Mouse (Mus musculus) left cerebral cortex, postnatal 36 days (tissue): Measurements from ENCODE around the gene Cul4a. TPM values are rescaled to one million over a fixed set of nuclear protein-coding genes. Genes with fewer than 3 reads are reported as not detected.
A peak's percentile ranks its signal among the peaks of the same experiment; 100 is the strongest.

ENCODE experiments used
- DNase-seq, 2 experiments: peaks; one replicate each; pipeline ENCODE4 v3.0.0; 2021 to 2022; ENCODE audit warnings: low spot score in 2 of 2, mixed read lengths in 1 of 2
- intact Hi-C: fragments of 180-260 bp; cut with DNase I; formaldehyde crosslinking; loops from one replicate; pipeline ENCODE4 v1.15.1; 2025
- microRNA-seq: library from miRNA; unstranded; fragments of <30 nt; microRNA quantifications from one replicate; pipeline ENCODE4 v1.2.0, GENCODE M21; 2022
- total RNA-seq, 2 experiments: library from RNA; stranded (reverse); gene quantifications; 2 replicates each; pipeline ENCODE4 v1.2.3; 2021

Gene Cul4a
- total RNA-seq, 2 experiments from 2014 or later, result 52.4 to 54.5 TPM

DNA sequence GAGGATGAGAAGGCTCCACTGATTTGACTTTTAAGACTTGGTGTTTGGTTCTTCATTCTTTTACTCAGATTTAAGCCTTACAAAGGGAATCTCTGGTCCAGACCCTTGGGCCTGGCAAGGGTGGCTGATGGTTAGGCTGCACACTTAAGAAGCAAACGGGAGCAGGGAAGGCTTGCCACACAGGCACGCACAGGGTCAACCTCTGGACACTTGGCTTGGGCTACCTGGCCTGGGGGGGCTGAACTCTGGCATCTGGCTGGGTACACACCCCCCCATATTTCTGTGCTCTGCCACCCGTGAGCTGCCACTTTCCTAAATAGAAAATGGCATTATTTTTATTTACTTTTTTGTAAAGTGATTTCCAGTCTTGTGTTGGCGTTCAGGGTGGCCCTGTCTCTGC is 69.4 kb downstream of the Cul4a start:
- intact Hi-C loops, result no loop called here
- no peak for DNase-seq

DNA sequence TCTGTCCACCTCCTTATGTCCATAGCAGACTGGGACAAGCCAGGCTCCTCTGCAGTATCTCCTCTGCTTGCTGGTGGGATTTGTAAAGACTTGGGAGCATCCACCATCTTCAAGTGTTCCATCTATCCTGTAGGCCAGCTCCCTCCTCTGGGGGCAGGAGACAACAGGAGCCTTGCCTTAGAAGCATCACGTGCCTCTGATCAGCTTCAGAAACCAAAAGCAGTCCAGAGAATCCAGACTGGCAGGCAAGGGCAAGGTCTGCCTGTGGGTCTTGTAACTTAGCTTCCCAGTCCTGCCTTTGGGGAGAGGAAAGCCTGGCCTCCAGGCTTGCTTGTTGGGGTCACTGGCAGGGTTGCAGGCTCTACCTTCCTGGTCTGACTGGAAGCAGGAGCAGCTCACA is 70.2 kb downstream of the Cul4a start:
- intact Hi-C loops, result no loop called here
- no peak for DNase-seq

DNA sequence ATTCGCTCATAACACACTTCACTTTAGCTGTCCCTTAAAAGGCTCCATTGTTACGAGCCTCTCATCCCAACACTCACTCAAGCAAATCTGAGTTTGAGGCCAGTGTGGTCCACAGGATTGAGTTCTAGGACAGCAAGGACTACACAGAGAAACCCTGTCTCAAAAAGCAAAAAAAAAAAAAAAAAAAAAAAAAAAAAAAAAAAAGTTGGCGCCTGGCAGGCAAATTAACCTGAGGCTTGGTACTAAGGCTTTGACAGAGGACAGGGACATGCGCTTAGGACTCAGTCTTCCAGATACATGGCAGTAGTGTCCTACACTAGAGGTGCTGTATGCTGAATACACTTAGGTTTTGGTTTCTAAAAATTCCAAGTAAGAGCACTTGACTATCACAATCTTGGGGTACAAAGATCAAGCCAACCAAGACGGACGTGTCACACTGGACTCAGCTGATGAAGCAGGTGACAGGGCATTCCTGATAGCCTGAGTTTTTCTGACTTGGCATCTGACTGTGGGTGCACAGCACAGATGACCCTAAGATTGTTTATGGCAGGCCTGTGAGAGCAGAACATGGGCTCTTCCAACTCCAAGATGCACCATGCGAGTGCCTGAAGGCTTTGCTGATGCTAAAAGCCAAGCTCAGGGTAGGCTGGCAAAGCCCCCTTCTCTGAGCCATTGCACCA is 71.9 kb downstream of the Cul4a start:
- intact Hi-C loops, result no loop called here
- no peak for DNase-seq

DNA sequence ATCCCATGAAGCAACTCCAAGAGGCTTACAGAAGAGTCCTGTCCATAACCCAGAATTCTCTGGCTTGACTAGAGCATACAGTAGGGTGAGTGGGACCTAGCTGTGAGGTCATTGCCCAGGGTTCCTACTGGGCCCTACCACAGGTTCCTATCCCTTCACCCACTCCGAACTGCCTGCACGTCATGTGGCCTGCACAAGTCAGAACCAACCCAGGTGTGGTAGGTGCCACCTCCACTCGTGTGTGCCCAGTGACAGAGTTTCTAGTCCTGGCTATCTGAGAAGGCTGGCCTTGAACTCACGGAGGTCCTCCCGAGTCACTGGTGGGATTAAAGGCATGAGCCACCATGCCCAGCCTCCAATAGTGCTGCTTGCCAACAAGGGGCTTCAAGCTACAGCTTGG is 72.7 kb downstream of the Cul4a start:
- no peak for DNase-seq
- intact Hi-C loops, result no loop called here

DNA sequence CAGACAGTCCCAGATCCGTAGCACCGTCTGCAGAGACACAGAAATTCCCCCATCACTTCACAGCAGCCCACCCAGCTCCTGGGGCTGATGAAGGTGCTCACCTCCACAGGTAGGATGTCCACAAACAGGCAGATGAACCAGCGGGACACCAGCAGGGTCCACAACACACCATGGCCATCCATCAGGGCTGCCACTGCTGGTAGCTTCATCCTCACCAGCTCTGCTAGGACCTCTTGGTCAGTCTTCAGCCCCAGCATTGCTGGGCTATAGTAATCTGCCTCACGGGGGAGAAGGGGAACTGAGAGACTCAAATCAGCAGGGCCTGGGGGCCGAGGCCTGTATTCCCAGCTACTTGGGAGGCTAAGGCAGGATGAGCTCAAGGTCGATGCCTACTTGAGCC is 74.1 kb downstream of the Cul4a start:
- intact Hi-C loops, result no loop called here
- no peak for DNase-seq

DNA sequence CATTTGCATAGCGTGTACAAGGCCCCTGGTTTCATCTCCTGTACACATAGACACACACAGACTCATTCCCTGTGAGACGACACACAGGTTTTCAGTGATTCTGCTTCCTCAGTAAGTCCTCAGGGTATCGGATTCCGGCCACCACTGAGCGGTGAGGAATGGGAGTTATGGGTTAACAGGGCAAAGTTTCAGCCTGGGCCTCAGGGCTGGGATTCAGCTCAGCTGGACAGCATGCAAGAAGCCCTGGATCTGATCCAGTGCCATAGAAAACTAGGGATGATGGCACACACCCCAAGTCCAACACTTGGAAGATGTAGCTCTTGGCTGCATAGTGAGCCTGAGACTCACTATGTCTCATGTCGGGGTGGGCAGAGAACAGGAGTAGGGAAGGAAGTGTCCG is 74.5 kb downstream of the Cul4a start:
- intact Hi-C loops, result no loop called here
- no peak for DNase-seq

DNA sequence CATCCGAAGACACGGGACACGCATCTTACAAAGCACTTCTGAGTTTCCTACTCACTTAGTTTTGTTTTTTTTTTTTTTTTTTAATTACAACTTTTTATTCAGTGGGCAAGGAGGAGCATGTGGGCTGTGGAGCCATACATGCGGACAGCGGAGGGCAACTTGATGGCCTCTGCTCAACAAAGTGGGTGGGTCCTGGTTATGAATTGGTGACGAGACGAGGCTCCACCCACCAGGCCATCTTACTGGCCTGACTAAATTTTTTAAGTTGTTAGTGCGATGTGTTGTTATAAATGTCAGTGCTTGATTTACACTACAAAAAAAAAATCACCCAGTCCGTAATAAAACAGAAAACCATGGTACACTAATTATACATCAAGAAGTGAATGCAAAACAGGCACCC is 75.0 kb downstream of the Cul4a start:
- intact Hi-C loops, result no loop called here
- DNase-seq, result no peak

DNA sequence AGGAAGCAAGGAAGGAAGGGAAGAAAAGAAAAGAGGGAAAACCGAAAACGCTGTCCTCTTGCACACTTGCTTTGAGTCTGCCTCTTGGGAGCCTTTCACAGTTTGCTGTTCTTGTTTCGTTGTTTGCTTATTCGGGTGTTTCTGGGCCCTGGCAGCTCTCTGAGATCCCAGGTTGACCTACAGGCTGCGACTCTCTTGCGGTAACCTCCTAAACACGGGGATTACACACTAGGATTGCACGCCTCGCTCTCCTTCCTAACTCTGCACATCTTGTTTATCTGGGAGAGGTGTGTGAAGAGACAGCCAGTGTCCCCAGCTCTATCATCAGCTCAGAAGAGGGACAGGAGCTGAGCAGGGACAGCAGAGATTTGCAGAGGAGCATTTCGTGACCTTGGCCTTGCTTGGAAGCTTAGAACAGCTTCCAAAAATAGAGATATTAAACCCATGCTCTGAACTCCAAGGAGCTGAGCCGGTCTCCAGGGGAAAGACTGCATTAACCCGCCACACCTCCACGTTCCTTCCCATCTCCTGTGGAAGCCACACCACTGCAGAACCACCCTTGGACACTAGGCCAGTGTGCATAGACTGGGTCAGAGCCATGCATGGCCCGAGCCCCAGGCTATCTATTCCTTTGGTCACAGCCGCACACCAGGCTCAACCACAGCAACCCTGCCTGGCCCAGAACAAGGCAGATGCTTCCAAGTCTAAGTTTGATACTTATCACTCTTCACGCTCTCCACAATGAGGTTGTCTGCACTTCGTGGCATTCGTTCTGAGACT is 75.7 kb downstream of the Cul4a start:
- no peak for DNase-seq
- intact Hi-C loops, result no loop called here

DNA sequence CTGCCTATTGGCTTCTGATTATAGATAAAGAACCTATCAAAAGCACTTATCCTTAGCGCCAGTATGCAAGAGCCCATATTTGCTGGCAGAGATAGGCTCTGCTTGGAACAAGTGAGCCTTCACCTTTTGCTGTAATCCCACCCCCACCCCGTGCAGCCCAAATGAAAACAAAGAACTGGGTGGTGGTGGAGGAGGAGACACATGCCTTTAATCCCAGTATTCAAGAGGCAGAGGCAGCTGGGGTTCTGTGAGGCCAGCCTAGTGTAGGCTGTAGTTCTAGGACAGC is 76.2 kb downstream of the Cul4a start:
- intact Hi-C loops, result no loop called here

DNA sequence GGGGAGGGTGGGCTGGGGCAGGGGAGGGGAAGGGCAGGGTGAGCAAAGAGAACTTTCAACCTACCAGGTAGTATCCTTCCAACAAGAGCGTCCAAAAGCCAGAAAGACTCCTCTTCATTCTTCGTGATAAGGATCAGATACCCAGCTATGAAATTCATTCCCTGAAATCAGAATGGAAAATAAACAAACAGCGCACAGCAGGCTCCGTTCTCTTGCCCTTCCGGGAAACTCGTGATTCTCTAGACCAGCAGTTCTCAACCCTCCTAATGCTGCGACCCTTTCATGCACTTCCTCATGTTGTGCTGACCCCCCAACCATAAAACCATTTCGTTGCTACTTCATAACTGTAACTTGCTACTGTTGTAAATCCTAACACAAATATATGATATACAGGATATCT is 81.4 kb downstream of the Cul4a start:
- intact Hi-C loops, result no loop called here
- DNase-seq, result no peak

More for the DNA sequence above, 76.2 kb downstream of the Cul4a start:
- no peak for DNase-seq

DNA sequence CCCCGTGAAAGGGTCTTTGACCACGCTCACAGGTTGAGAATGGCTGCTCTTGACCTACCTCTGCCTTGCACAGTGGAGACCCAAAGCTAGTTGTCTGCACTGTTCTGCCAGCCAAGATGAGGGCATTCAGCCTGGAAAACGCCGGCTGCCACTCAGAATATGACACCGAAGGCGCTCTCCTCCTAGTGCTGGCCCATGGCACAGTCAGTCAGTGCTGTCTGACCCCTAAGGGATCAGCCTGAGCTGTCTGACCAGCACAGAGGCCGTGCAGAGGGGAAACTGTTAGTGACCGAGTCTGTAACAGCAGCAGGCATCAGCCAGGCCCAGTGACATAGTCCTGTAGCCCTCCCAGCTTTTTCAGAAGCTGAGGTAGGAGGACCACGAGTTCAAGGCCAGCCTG is 81.8 kb downstream of the Cul4a start:
- intact Hi-C loops, result no loop called here
- DNase-seq, result no peak

DNA sequence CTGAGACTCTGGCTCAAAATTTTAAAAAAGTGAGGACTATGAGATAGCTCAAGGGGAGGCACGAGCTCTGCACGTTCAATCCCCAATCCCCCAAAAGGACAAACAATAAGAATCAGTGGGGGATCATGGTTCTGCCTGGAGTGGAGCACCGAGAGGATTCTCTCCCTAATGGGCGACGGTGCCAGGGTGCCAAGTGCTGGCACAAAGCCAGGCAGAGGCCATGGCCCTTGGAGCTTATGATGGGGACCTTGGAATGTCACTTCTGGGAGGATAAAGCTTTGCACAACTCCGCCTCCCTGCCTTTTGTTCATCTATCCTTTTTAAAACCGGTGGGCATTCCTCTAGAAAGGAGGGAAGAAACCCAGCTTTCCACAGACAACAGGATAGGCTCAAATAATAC is 82.2 kb downstream of the Cul4a start:
- intact Hi-C loops, result no loop called here
- no peak for DNase-seq

DNA sequence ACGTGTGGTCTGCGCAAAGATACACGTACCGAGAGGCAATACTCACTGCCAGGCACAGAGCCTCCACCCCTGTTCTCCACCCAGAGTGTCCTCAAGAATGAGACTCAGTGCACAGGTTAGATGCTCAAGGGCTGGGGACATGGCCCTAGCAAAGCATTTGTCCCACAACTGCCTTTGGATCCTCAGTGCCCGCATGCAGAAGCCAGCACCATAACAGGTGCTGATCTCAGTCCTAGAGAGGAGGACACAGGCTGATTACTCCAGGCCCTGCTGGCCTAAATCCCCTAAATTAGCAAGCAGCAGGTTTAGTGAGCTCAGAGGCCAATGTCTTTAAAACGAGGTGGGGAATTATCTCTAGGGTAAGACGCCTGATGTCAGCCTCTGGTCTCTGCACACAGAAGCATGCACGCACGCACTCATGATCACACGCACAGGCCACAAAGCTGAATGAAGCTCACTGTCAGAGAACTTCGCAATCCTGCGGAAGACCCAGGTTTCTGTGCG is 82.7 kb downstream of the Cul4a start:
- no peak for DNase-seq
- intact Hi-C loops, result no loop called here

DNA sequence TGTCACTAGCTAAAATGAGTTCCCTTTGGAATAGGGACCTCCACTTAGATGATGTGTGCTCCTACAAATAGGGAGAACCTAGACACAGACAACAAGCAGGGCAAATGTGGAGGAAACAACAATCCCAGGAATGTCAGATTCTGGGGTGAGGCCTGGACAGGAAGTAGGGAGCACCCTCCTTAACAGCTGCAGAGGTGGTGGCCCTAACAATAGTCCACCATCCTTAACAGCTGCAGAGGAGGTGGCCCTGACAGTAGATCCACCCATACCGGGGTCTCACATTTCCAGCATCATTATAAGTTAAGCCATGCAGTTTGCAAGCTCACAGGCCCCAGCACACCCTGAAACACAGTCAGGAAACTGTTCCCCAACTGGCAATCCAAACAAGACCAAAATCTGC is 83.4 kb downstream of the Cul4a start:
- intact Hi-C loops, result no loop called here
- DNase-seq, result no peak

DNA sequence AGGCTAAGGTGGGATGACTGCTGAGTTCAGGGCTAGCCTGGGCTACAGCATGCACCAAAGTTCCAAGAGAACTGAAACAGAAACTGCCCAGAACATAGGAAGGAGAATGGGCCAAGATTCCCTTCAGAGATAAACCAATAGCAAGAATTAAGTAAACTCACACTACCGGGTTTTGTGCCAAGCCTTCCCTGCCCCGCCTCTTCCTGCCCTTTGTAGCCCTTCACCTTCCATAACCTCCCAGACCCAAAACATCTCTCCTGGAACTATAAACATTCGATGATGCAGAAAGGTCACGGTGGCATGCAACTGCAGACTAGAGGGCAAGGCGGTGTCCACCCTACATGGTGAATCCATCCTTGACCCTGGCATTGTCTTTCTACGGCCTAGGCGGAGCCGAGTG is 84.8 kb downstream of the Cul4a start:
- intact Hi-C loops, result no loop called here
- DNase-seq, result no peak

DNA sequence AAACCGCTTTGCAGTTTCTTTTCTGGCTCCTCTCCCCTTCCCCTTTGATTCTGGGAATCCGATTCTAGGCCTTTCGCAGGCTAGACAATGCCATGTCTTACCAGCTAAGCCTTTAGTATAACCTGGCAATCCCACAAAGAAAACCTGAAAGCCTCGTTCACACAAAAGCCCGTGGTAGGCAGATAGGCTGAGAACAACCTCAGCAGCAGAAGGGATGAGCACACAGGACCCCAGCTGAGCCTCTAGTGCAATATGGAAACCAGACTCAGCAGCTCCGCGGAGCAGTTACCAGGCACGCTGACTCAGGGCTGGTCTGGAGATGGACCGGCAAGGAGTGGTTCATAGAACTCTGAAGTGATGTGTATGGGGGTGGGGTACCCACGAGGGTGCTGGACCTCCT is 89.4 kb downstream of the Cul4a start:
- no peak for DNase-seq

DNA sequence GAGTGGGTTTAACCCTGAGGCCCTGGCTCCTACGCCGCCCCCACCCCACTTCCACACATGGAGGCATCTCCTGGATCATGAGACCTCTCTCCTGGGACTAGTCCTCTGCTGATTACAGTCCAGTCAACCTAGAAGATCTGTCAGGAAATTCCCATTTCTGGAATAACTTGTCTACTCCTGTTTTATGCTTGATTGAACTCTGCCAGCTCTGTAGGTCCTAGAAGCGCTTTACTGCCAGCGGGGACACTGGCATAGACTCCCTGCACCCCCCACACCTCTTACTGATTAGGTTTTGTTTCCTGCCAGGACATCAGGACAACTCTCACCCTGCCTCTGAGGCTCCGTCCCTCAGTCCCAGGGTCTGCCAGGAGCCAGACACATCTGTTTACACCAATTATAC is 92.1 kb downstream of the Cul4a start:
- DNase-seq, result no peak
- intact Hi-C loops, result no loop called here

More for the DNA sequence above, 89.4 kb downstream of the Cul4a start:
- intact Hi-C loops, result no loop called here

Small RNAs within 50 kb of the gene (microRNA-seq; reads per million reads assigned to microRNA genes)
- gene Mir1968 (16.7 reads per million, percentile 37 among the genes with 10 or more reads in this experiment), gene Mir7065 (not detected)

Other genes with a start within 250 kb of the Cul4a start
- 100 to 1,000 TPM; 203 to 267 TPM for gene Mcf2l, start 231.8 kb upstream of the Cul4a start, total RNA-seq
- not detected for gene F7, start 79.6 kb upstream of the Cul4a start, total RNA-seq
- gene F10, start 68.3 kb upstream of the Cul4a start, total RNA-seq, result not detected
- gene Proz, start 44.7 kb upstream of the Cul4a start, total RNA-seq, result not detected
- gene Pcid2, start 162 bp upstream of the Cul4a start, total RNA-seq, result 10 to 100 TPM; 27.7 to 28.7 TPM
- gene Lamp1, start 53.5 kb downstream of the Cul4a start, total RNA-seq, result 100 to 1,000 TPM; 258 to 303 TPM
- gene Grtp1, start 95.0 kb downstream of the Cul4a start, total RNA-seq, result 1 to 10 TPM; 4.8 to 5.5 TPM
- 1 to 10 TPM; 1.2 to 1.4 TPM for gene Adprhl1, start 148.5 kb downstream of the Cul4a start, total RNA-seq
- gene Dcun1d2, start 182.5 kb downstream of the Cul4a start, total RNA-seq, result 10 to 100 TPM; 37.0 to 38.4 TPM
- gene Tmco3, start 182.6 kb downstream of the Cul4a start, total RNA-seq, result 10 to 100 TPM; 49.8 to 50.7 TPM
- gene Tfdp1, start 233.1 kb downstream of the Cul4a start, total RNA-seq, result 10 to 100 TPM; 55.8 to 69.5 TPM